Mouse (Mus musculus) midbrain, embryonic 14.5 days (tissue): ENCODE measurements around the gene Amy2a2. TPM values are rescaled to one million over a fixed set of nuclear protein-coding genes. Genes with fewer than 3 reads are reported as not detected.
"Not testable (repeated sequence)": the region's sequence is repeated elsewhere in the genome, so short reads cannot be mapped to it uniquely, and the experiment has no call there.

Source experiments
- ATAC-seq: fragments of 200-750 bp; cut with Nextera tagmentation; 2 replicates; pipeline ENCODE4 v1.8.0; 2017; ENCODE audit warnings: moderate number of reproducible peaks, moderate library complexity; ENCODE audit not compliant: low FRiP score, low TSS enrichment
- DNase-seq: peaks from one replicate; pipeline ENCODE4 v3.0.0-alpha.2; 2015
- H3K27ac ChIP-seq: fragments of 300-500 bp; sonication (generic); replicated peaks from 2 replicates; pipeline ENCODE4 v1.5.1; 2014; ENCODE audit warnings: mild to moderate bottlenecking, low read depth, low read length, moderate library complexity
- H3K27me3 ChIP-seq: fragments of 300-500 bp; sonication (generic); 2 replicates; pipeline ENCODE4 v1.6.1; 2014; ENCODE audit warnings: low read length, control low read depth, mixed read lengths; ENCODE audit not compliant: control insufficient read depth, insufficient read depth
- H3K36me3 ChIP-seq: fragments of 300-500 bp; sonication (generic); 2 replicates; pipeline ENCODE4 v1.6.1; 2014; ENCODE audit warnings: low read length, control low read depth; ENCODE audit not compliant: control insufficient read depth, insufficient read depth
- H3K4me1 ChIP-seq: fragments of 300-500 bp; sonication (generic); 2 replicates; pipeline ENCODE4 v1.6.1; 2014; ENCODE audit warnings: mild to moderate bottlenecking, antibody characterized with exemption, low read length, control low read depth; ENCODE audit not compliant: control insufficient read depth, insufficient read depth
- H3K4me2 ChIP-seq: fragments of 300-500 bp; sonication (generic); 2 replicates; pipeline ENCODE4 v1.6.1; 2014; ENCODE audit warnings: mild to moderate bottlenecking, low read length, moderate library complexity
- H3K4me3 ChIP-seq: fragments of 300-500 bp; sonication (generic); replicated peaks from 2 replicates; pipeline ENCODE4 v1.5.1; 2014; ENCODE audit warnings: low read depth, low read length
- H3K9ac ChIP-seq: fragments of 300-500 bp; sonication (generic); replicated peaks from 2 replicates; pipeline ENCODE4 v1.6.1; 2014; ENCODE audit warnings: mild to moderate bottlenecking, low read length, moderate library complexity
- H3K9me3 ChIP-seq: fragments of 300-500 bp; sonication (generic); 2 replicates; pipeline ENCODE4 v1.6.1; 2016; ENCODE audit warnings: low read length, control low read depth, mixed read lengths; ENCODE audit not compliant: control insufficient read depth
- WGBS: fragments of 180-500 bp; shearing (Covaris S2); extraction: QIAGEN DNeasy Blood & Tissue Kit; methylation state at CpG from one replicate; pipeline ENCODE4 v1.1.7; 2014; 5-methylcytosine and 5-hydroxymethylcytosine counted together
- polyA plus RNA-seq: library from polyadenylated mRNA; unstranded; fragments of >200 nt; fragmentation: Nextera tagmentation; extraction: Ambion mirVana; gene quantifications from 2 replicates; pipeline ENCODE4 v1.2.1, GENCODE M21; 2014

Amy2a2 gene
- not detected in 2 replicates for polyA plus RNA-seq

GRCm38 (mm10) chr3:113356558-113356957 lies at the start of gene Amy2a2:
Gene Amy2a2, minus strand, starts transcription at chr3:113356658.
- H3K4me1 ChIP-seq, H3K27me3 ChIP-seq, H3K9me3 ChIP-seq, DNase-seq, ATAC-seq, H3K9ac ChIP-seq, H3K27ac ChIP-seq, H3K4me3 ChIP-seq, H3K36me3 ChIP-seq, H3K4me2 ChIP-seq: not testable (repeated sequence)
- WGBS = no CpG with 5 or more reads among the region's 4 CpGs

- peak; percentile 48; the same call in 1 of the 2 replicates for ATAC-seq
- not testable (repeated sequence) for H3K27ac ChIP-seq, H3K27me3 ChIP-seq, H3K4me1 ChIP-seq, H3K4me3 ChIP-seq, DNase-seq, H3K36me3 ChIP-seq, H3K4me2 ChIP-seq, H3K9me3 ChIP-seq, H3K9ac ChIP-seq
Observed at GRCm38 (mm10) chr3:113345484-113345883, 11.0 kb downstream of the Amy2a2 start.

GRCm38 (mm10) chr3:113323952-113324351 lies 32.5 kb downstream of the Amy2a2 start, which contains the start of gene Amy2a3:
Gene Amy2a3, minus strand, starts transcription at chr3:113324052.
- ATAC-seq, H3K4me2 ChIP-seq, DNase-seq, H3K9me3 ChIP-seq, H3K36me3 ChIP-seq, H3K9ac ChIP-seq, H3K27me3 ChIP-seq, H3K27ac ChIP-seq, H3K4me3 ChIP-seq, H3K4me1 ChIP-seq: not testable (repeated sequence)
- WGBS = no CpG with 5 or more reads among the region's 4 CpGs

- H3K4me1 ChIP-seq, H3K9me3 ChIP-seq, H3K4me3 ChIP-seq, H3K27me3 ChIP-seq, DNase-seq, H3K4me2 ChIP-seq, H3K9ac ChIP-seq, H3K36me3 ChIP-seq, H3K27ac ChIP-seq: not testable (repeated sequence)
- WGBS = no CpG with 5 or more reads among the region's 3 CpGs
- ATAC-seq = peak; percentile 20; the same call in 1 of the 2 replicates
Observed at GRCm38 (mm10) chr3:113312937-113313336, 43.5 kb downstream of the Amy2a2 start.

Other genes with a start within 250 kb of the Amy2a2 start
- 0.12 TPM in 1 of 2 replicates, not detected in the other for gene Amy2a5, start 97.8 kb downstream of the Amy2a2 start, polyA plus RNA-seq
- not detected in 2 replicates for gene Amy2a4, start 65.2 kb downstream of the Amy2a2 start, polyA plus RNA-seq
- gene Amy2a3, start 32.6 kb downstream of the Amy2a2 start, polyA plus RNA-seq = not detected in 2 replicates
- not detected in 2 replicates for gene Amy2a1, start 175.8 kb upstream of the Amy2a2 start, polyA plus RNA-seq